Mouse (Mus musculus) MEL (cell line): ENCODE data around the gene Nrtn.

Source experiments
- CTCF ChIP-seq, 3 experiments: IDR thresholded peaks in 2 of 3; conservative IDR thresholded peaks in 1 of 3; 2 replicates each; pipeline ENCODE4 v1.5.1; 2011 to 2012; ENCODE audit warnings: low read length in 3 of 3, low read depth in 2 of 3, mild to moderate bottlenecking in 2 of 3, improper control_type of control experiment in 1 of 3, inconsistent platforms in 1 of 3, mixed read lengths in 1 of 3, moderate library complexity in 1 of 3; ENCODE audit not compliant: control insufficient read depth in 1 of 3, insufficient read depth in 1 of 3, poor library complexity in 1 of 3, severe bottlenecking in 1 of 3
- GATA1 ChIP-seq: IDR thresholded peaks from 2 replicates; pipeline ENCODE4 v1.6.1; 2011; ENCODE audit warnings: low read depth, low read length, improper control_type of control experiment
- HCFC1 ChIP-seq: IDR thresholded peaks from 2 replicates; pipeline ENCODE4 v1.6.1; 2012; ENCODE audit warnings: low read depth, mild to moderate bottlenecking, inconsistent platforms, low read length, improper control_type of control experiment, moderate library complexity
- MAFK ChIP-seq: IDR thresholded peaks from 2 replicates; pipeline ENCODE4 v1.6.1; 2011; ENCODE audit warnings: low read depth, mild to moderate bottlenecking, low read length, improper control_type of control experiment, borderline replicate concordance
- MAX ChIP-seq: IDR thresholded peaks from 2 replicates; pipeline ENCODE4 v1.6.1; 2011; ENCODE audit warnings: low read length, improper control_type of control experiment
- MEF2A ChIP-seq: IDR thresholded peaks from 2 replicates; pipeline ENCODE4 v1.6.1; 2014; ENCODE audit warnings: low read depth, mild to moderate bottlenecking, inconsistent platforms, low read length, improper control_type of control experiment; ENCODE audit not compliant: poor library complexity, insufficient replicate concordance, severe bottlenecking; ENCODE audit errors: extremely low read depth
- POLR2A ChIP-seq, 2 experiments: IDR thresholded peaks; 2 replicates each; pipeline ENCODE4 v1.6.1; 2011 to 2012; ENCODE audit warnings: low read length in 2 of 2, mild to moderate bottlenecking in 2 of 2, control low read depth in 1 of 2, improper control_type of control experiment in 1 of 2, low read depth in 1 of 2, moderate library complexity in 1 of 2; ENCODE audit not compliant: control insufficient read depth in 1 of 2, insufficient read depth in 1 of 2, poor library complexity in 1 of 2
- RCOR1 ChIP-seq: IDR thresholded peaks from 2 replicates; pipeline ENCODE4 v1.6.1; 2012; ENCODE audit warnings: low read depth, mild to moderate bottlenecking, inconsistent platforms, low read length, improper control_type of control experiment
- TAL1 ChIP-seq: IDR thresholded peaks from 2 replicates; pipeline ENCODE4 v1.6.1; 2012; ENCODE audit warnings: mild to moderate bottlenecking, inconsistent platforms, low read length, moderate library complexity, mixed read lengths
- USF1 ChIP-seq: IDR thresholded peaks from 2 replicates; pipeline ENCODE4 v1.6.1; 2014; ENCODE audit warnings: low read depth, mild to moderate bottlenecking, inconsistent platforms, low read length, improper control_type of control experiment, moderate library complexity
- ZMIZ1 ChIP-seq: IDR thresholded peaks from 2 replicates; pipeline ENCODE4 v1.6.1; 2012; ENCODE audit warnings: low read depth, mild to moderate bottlenecking, inconsistent platforms, low read length, improper control_type of control experiment, moderate library complexity
- ZNF384 ChIP-seq: IDR thresholded peaks from 2 replicates; pipeline ENCODE4 v1.6.1; 2012; ENCODE audit warnings: low read depth, mild to moderate bottlenecking, inconsistent platforms, low read length, improper control_type of control experiment

DNA sequence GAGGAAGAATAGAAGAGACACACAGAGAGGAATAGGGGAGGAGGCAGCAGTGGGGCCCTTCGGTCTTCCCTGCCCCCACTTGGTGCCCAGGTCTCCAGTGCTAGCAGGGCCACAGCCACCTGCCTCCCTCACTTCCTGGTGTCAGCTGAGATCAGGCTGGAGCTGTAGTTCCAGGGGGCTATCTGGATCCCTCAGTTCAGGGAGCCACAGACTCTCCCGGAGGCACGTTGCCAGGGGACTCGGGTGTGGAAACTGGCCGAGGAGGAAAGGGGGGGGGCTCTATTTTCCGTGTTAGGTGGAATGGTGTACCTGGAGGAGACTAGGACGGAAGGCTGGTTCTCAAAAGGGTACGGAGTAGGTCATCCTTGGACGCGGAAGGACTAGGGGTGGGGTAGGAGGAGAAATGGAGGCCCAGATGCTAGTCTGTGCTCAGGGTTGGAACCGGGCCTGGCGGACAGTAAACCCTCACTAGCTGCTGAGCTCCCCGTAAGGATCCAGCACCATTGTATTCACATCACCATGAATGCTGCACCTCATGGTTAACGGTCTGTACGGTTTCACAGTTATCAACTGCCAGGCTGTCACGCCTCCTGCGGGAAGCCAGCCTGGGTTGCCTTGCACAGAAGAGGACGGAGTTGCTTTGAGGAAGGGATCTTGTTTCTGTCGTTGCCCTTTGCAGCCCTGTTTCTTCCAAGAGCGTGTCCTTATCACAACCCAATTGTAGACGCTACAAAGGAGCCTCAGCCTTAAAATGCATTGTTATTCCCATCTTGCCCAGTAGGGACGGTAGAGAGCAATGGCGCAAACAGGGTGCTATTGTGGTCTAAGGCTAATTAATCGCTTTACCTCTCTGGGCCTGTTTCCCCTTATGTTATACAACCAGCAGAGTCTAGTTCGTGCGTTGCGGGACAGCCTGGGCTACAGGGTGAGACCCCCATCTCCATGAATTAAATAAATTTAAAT lies 5.7 kb upstream of the Nrtn start:
- no peak for TF ChIP-seq ZMIZ1
- TF ChIP-seq GATA1, result peak; percentile 75
- TF ChIP-seq MAFK, result no peak
- peak; percentile 68 to 100 (median 96) for TF ChIP-seq CTCF (IDR thresholded peaks at IDR 0.05 in 2 of 3, conservative IDR thresholded peaks at IDR 0.05 in 1 of 3; ENCODE audit: control insufficient read depth in 1 of 3, insufficient read depth in 1 of 3, low read depth in 2 of 3, low read length in 3 of 3, poor library complexity in 1 of 3, severe bottlenecking in 1 of 3)
- peak; percentile 28 to 64; a peak in 2 of 4 replicates for TF ChIP-seq POLR2A (IDR thresholded peaks at IDR 0.05; ENCODE audit: control insufficient read depth in 1 of 2, insufficient read depth in 1 of 2, low read depth in 1 of 2, low read length in 2 of 2, poor library complexity in 1 of 2)
- TF ChIP-seq HCFC1, result peak; percentile 75
- TF ChIP-seq RCOR1, result peak; percentile 39; the same call in 1 of the 2 replicates
- 0 out of 2 replicates have a peak, but pooled peaks have one; percentile 8 for TF ChIP-seq ZNF384
- TF ChIP-seq MEF2A, result no peak
- 0 out of 2 replicates have a peak, but pooled peaks have one; percentile 14 for TF ChIP-seq TAL1
- TF ChIP-seq USF1, result 0 out of 2 replicates have a peak, but pooled peaks have one; percentile 4
- peak; percentile 72 for TF ChIP-seq MAX
